Mouse (Mus musculus): Measurements from ENCODE around the gene Ankrd9. TPM values are rescaled to one million over a fixed set of nuclear protein-coding genes. Genes with fewer than 3 reads are reported as not detected.

The Ankrd9 gene
- polyA plus RNA-seq (2012; rRNA removed), result 21.0 and 25.6 TPM in 2 replicates

DNA sequence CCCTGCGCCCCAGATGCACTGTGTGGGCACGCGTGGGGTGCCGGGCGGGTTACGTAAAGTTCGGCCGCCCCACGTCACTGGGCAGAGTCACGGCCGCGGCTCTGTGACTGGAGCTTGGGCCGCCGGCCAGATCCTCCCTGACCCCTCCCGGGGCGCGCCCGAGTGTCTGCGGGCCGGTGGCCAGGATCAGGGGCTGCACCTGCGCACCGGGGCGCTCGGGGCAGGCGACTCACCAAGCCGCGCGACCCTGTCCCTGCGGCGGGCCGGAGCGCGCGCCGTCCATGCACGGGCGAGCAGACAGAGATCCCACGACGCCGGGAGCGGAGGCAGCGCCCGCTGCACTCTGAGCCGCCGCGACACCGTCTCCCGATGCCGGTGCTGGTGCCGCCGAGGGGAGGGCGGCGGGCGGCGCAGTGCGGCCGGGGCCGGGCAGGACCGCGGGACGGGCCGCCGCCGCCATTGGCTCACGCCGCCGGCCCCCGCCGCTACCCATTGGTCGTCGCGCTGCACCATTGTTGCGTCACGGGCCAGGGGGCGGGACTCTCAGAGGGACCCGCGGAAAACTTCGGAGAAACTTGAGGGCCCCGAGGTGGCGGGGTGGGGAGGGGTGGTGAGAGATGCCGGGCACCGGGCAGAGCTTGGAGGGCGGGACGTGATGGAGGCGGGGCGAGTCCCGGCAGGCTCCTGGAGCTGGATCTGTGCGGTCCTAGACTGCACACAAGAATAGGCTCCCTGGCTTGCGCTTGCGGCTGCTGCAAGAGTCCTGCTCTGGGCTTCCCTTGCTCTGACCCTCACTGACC is at the start of gene Ankrd9:
Ankrd9 (minus strand) TSS at position 434 of the 800 bp plus-strand sequence.
- Histone ChIP-seq H3K27ac (ENCODE audit: insufficient read depth, low read length) (peak within 1 kb of the TSS; percentile 53), H3K4me1 (ENCODE audit: control insufficient read depth, insufficient read depth, insufficient read length) (peaks cover 8% of the 10 kb centered on the region), H3K27me3 (ENCODE audit: control insufficient read depth, insufficient read depth, low read length) (no peaks in the 10 kb centered on the region), H3K4me3 (ENCODE audit: extremely low read depth, insufficient read depth, insufficient read length) (peak within 1 kb of the TSS; percentile 92), H3K36me3 (ENCODE audit: control insufficient read depth, insufficient read depth, low read length) (0 out of 2 replicates have a peak, but pooled peaks cover 4% of the 10 kb centered on the region)
- WGBS, result under 1% methylated on average over 85 of the region's 90 CpGs
- peak; percentile 63 to 98 for DNase-seq (ENCODE audit: low read depth in 1 of 2, low spot score in 2 of 2)
- TF ChIP-seq CTCF (IDR thresholded peaks at IDR 0.05; ENCODE audit: extremely low read depth, insufficient read depth, insufficient read length, insufficient replicate concordance), result no peak

DNA sequence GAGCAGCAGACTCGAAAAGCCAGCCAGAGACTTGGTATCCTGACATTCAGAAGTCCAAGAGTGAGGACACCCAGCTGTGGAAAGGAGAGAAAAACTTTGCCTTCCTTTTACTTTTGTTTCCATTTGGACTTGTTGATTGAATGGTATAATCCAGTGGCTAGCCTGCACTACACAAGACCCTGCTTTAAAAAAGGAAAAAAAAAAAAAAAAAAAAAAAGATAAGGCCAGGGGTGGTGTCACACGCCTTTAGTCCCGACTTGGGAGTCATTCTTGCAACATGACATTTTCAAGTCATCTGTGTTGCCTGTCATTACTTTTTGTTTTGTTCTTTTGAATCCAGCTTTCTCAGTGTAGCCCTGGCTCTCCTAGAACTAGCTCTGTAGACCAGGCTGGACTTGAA is 42.7 kb upstream of the Ankrd9 start:
- no peaks in the 10 kb centered on the region for H3K36me3 ChIP-seq (ENCODE audit: control insufficient read depth, insufficient read depth, low read length)
- no peak overlapping the region for H3K4me3 ChIP-seq (ENCODE audit: extremely low read depth, insufficient read depth, insufficient read length)
- no peak overlapping the region for H3K27ac ChIP-seq (ENCODE audit: insufficient read depth, low read length)
- TF ChIP-seq POLR2A (IDR thresholded peaks at IDR 0.05; ENCODE audit: low read depth, low read length) (no peak), CTCF (IDR thresholded peaks at IDR 0.05; ENCODE audit: extremely low read depth, insufficient read depth, insufficient read length, insufficient replicate concordance) (no peak)
- no peaks in the 10 kb centered on the region for H3K27me3 ChIP-seq (ENCODE audit: control insufficient read depth, insufficient read depth, low read length)
- peaks cover 6% of the 10 kb centered on the region for H3K4me1 ChIP-seq (ENCODE audit: control insufficient read depth, insufficient read depth, insufficient read length)
- DNase-seq (ENCODE audit: low read depth in 1 of 2, low spot score in 2 of 2), result no peak
- WGBS, result 64% methylated on average over 3 of the region's 3 CpGs

DNA sequence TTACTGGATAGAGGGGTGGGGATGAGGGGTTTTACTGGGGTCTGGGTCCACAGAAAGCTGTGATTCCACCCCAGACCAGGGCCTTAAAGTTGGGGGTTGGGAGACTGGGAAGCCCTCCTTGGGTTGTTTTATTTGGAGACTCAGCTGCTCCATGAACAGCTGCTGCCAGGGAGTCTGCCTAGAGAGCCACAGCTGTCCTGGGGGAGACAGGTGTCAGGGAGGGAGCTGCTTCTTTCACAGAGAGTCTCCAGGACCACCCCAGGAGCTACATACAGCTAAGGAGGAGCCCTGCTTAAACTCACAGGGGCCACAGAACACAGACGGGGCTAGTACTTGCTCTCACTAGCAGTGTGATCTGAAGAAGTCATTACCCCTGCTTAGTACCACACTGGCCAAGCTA is 42.3 kb upstream of the Ankrd9 start:
- 82% methylated on average over 1 of the region's 1 CpGs for WGBS
- H3K27me3 ChIP-seq (ENCODE audit: control insufficient read depth, insufficient read depth, low read length), result no peaks in the 10 kb centered on the region
- TF ChIP-seq CTCF (IDR thresholded peaks at IDR 0.05; ENCODE audit: extremely low read depth, insufficient read depth, insufficient read length, insufficient replicate concordance), result no peak
- TF ChIP-seq POLR2A (IDR thresholded peaks at IDR 0.05; ENCODE audit: low read depth, low read length), result no peak
- H3K4me3 ChIP-seq (ENCODE audit: extremely low read depth, insufficient read depth, insufficient read length), result no peak overlapping the region
- no peaks in the 10 kb centered on the region for H3K36me3 ChIP-seq (ENCODE audit: control insufficient read depth, insufficient read depth, low read length)
- H3K27ac ChIP-seq (ENCODE audit: insufficient read depth, low read length), result no peak overlapping the region
- peaks cover 6% of the 10 kb centered on the region for H3K4me1 ChIP-seq (ENCODE audit: control insufficient read depth, insufficient read depth, insufficient read length)
- no peak for DNase-seq (ENCODE audit: low read depth in 1 of 2, low spot score in 2 of 2)

DNA sequence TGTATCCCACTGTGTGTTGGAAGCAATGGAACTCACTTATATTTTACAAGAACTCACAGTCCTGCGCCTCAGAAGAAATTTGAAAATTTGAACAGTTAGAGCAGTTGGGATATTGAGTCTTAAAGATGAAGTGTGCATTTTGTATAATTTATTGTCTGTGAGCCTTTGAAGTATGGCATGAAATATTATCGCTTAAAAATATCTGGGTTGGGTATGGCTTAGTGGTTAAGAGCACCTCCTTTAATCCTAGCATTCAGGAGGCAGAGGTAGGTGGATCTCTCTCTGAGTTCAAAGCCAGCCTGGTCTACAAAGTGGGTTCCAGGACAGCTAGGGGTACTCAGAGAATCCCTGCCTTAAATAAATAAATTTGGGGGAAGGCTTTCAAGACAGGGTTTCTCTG is 40.2 kb upstream of the Ankrd9 start:
- DNase-seq (ENCODE audit: low read depth in 1 of 2, low spot score in 2 of 2), result no peak
- Histone ChIP-seq H3K27ac (ENCODE audit: insufficient read depth, low read length) (no peak overlapping the region), H3K4me3 (ENCODE audit: extremely low read depth, insufficient read depth, insufficient read length) (no peak overlapping the region), H3K4me1 (ENCODE audit: control insufficient read depth, insufficient read depth, insufficient read length) (peaks cover 2% of the 10 kb centered on the region), H3K36me3 (ENCODE audit: control insufficient read depth, insufficient read depth, low read length) (no peaks in the 10 kb centered on the region), H3K27me3 (ENCODE audit: control insufficient read depth, insufficient read depth, low read length) (no peaks in the 10 kb centered on the region)
- WGBS, result 93% methylated on average over 2 of the region's 2 CpGs
- TF ChIP-seq CTCF (IDR thresholded peaks at IDR 0.05; ENCODE audit: extremely low read depth, insufficient read depth, insufficient read length, insufficient replicate concordance), result no peak
- no peak for TF ChIP-seq POLR2A (IDR thresholded peaks at IDR 0.05; ENCODE audit: low read depth, low read length)

DNA sequence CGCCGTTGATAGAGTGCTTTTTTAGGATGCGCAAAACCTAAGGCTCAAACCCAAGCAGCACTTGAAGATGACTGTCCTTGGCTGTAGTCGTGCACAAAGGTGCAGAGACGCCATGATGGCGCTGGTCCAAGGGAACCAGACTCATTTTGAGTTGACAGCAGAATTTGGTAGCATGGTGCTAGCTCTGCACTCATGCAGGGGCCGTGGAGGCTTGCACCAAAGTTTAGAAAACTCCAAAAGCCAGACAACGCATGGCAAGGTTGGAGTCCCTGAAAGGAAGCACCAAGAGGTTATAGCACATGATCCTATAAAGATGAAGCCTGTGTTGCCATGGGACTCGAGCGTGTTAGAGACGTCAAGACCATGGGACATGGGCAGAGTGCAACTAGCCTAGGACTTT is 39.2 kb upstream of the Ankrd9 start:
- Histone ChIP-seq H3K4me1 (ENCODE audit: control insufficient read depth, insufficient read depth, insufficient read length) (no peaks in the 10 kb centered on the region), H3K4me3 (ENCODE audit: extremely low read depth, insufficient read depth, insufficient read length) (no peak overlapping the region), H3K27me3 (ENCODE audit: control insufficient read depth, insufficient read depth, low read length) (no peaks in the 10 kb centered on the region), H3K36me3 (ENCODE audit: control insufficient read depth, insufficient read depth, low read length) (no peaks in the 10 kb centered on the region), H3K27ac (ENCODE audit: insufficient read depth, low read length) (no peak overlapping the region)
- WGBS, result 96% methylated on average over 11 of the region's 11 CpGs
- TF ChIP-seq CTCF (IDR thresholded peaks at IDR 0.05; ENCODE audit: extremely low read depth, insufficient read depth, insufficient read length, insufficient replicate concordance) (no peak), POLR2A (IDR thresholded peaks at IDR 0.05; ENCODE audit: low read depth, low read length) (no peak)
- DNase-seq (ENCODE audit: low read depth in 1 of 2, low spot score in 2 of 2), result no peak

DNA sequence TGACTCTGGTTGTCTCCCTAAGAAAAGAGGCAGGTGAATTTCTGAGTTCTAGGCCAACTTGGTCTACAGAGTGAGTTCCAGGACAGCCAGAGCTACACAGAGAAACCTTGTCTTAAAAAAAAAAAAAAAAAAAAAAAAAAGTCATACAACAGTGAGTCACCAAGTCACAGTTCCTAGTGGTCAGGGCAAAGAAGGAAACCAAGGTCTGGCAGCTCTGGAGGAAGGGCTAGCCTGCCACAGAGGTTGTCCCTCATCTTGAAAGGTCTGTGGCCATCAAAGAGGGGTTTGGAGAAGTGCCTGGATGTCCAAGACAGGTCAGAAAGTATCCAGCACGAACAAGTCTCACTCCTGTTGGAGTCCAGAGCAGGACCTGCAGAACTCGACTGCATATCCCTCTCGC is 38.0 kb upstream of the Ankrd9 start:
- no peak overlapping the region for H3K27ac ChIP-seq (ENCODE audit: insufficient read depth, low read length)
- H3K4me1 ChIP-seq (ENCODE audit: control insufficient read depth, insufficient read depth, insufficient read length), result no peaks in the 10 kb centered on the region
- no peak overlapping the region for H3K4me3 ChIP-seq (ENCODE audit: extremely low read depth, insufficient read depth, insufficient read length)
- no peaks in the 10 kb centered on the region for H3K27me3 ChIP-seq (ENCODE audit: control insufficient read depth, insufficient read depth, low read length)
- TF ChIP-seq CTCF (IDR thresholded peaks at IDR 0.05; ENCODE audit: extremely low read depth, insufficient read depth, insufficient read length, insufficient replicate concordance) (no peak), POLR2A (IDR thresholded peaks at IDR 0.05; ENCODE audit: low read depth, low read length) (no peak)
- WGBS, result 79% methylated on average over 3 of the region's 3 CpGs
- no peaks in the 10 kb centered on the region for H3K36me3 ChIP-seq (ENCODE audit: control insufficient read depth, insufficient read depth, low read length)
- DNase-seq (ENCODE audit: low read depth in 1 of 2, low spot score in 2 of 2), result no peak

DNA sequence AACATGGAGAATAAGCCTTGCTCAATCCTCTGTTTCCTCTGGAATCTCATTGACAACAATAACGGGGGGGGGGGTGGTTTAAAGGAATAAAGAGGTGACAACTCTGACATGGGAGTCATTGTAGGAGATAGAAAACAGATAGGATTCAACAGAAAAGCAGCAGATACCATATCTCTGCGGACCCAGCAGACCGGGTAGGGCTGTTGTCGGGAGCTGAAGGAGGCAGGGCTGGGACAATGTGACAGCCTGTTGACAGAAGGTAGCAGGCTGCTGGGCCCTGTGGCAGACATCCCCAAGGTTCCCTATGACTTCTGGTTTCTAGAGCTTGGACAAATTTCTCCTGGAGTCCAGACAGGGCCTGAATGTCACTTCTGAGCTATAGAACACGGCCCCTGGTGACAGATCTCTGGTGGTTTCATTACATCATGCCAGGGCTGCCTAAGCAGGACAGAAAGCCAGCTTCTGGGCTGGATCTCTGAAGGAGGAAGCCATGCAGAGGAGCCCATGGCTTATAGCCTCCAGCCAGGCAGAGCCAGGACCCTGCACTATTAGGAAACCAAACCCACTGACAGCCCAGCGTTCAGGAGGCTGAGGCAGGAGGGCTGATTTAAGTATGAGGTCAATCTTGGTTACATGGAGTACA is 30.9 kb upstream of the Ankrd9 start:
- H3K36me3 ChIP-seq (ENCODE audit: control insufficient read depth, insufficient read depth, low read length), result no peaks in the 10 kb centered on the region
- H3K4me1 ChIP-seq (ENCODE audit: control insufficient read depth, insufficient read depth, insufficient read length), result peaks cover 5% of the 10 kb centered on the region; the same call in 1 of the 2 replicates
- TF ChIP-seq CTCF (IDR thresholded peaks at IDR 0.05; ENCODE audit: extremely low read depth, insufficient read depth, insufficient read length, insufficient replicate concordance) (no peak), POLR2A (IDR thresholded peaks at IDR 0.05; ENCODE audit: low read depth, low read length) (no peak)
- no peak for DNase-seq (ENCODE audit: low read depth in 1 of 2, low spot score in 2 of 2)
- 84% methylated on average over 6 of the region's 6 CpGs for WGBS
- no peak overlapping the region for H3K27ac ChIP-seq (ENCODE audit: insufficient read depth, low read length)
- no peaks in the 10 kb centered on the region for H3K27me3 ChIP-seq (ENCODE audit: control insufficient read depth, insufficient read depth, low read length)
- no peak overlapping the region for H3K4me3 ChIP-seq (ENCODE audit: extremely low read depth, insufficient read depth, insufficient read length)

All from spleen, adult 2 months (tissue).